Mouse (Mus musculus) forebrain, embryonic 11.5 days (tissue): Measurements from ENCODE around the gene Asl. TPM values are rescaled to one million over a fixed set of nuclear protein-coding genes. Genes with fewer than 3 reads are reported as not detected.
A peak's percentile ranks its signal among the peaks of the same experiment; 100 is the strongest.
"Not testable (repeated sequence)": the region's sequence is repeated elsewhere in the genome, so short reads cannot be mapped to it uniquely, and the experiment has no call there.

Experiments used
- ATAC-seq: fragments of 200-750 bp; cut with Nextera tagmentation; replicated peaks from 2 replicates; pipeline ENCODE4 v1.8.0; 2017; ENCODE audit warnings: moderate TSS enrichment; ENCODE audit not compliant: low FRiP score
- DNase-seq: peaks from one replicate; pipeline ENCODE4 v3.0.0-alpha.2; 2017; ENCODE audit warnings: low spot score
- H3K27ac ChIP-seq: fragments of 300-500 bp; sonication (generic); 2 replicates; pipeline ENCODE4 v1.5.1; 2014; ENCODE audit warnings: low read depth, low read length
- H3K27me3 ChIP-seq: fragments of 300-500 bp; sonication (generic); 2 replicates; pipeline ENCODE4 v1.6.1; 2014; ENCODE audit warnings: mild to moderate bottlenecking, low read length, mixed read lengths; ENCODE audit not compliant: control insufficient read depth, insufficient read depth
- H3K36me3 ChIP-seq: fragments of 300-500 bp; sonication (generic); 2 replicates; pipeline ENCODE4 v1.6.1; 2014; ENCODE audit warnings: mild to moderate bottlenecking, low read length, moderate library complexity, mixed read lengths; ENCODE audit not compliant: control insufficient read depth, insufficient read depth
- H3K4me1 ChIP-seq: fragments of 300-500 bp; sonication (generic); replicated peaks from 2 replicates; pipeline ENCODE4 v1.6.1; 2014; ENCODE audit warnings: low read length, mixed read lengths; ENCODE audit not compliant: control insufficient read depth, insufficient read depth
- H3K4me2 ChIP-seq: fragments of 300-500 bp; sonication (generic); 2 replicates; pipeline ENCODE4 v1.6.1; 2014; ENCODE audit warnings: low read depth, mild to moderate bottlenecking, low read length, moderate library complexity, mixed read lengths; ENCODE audit not compliant: severe bottlenecking
- H3K4me3 ChIP-seq: fragments of 300-500 bp; sonication (generic); 2 replicates; pipeline ENCODE4 v1.5.1; 2014; ENCODE audit warnings: low read depth, low read length
- H3K9ac ChIP-seq: fragments of 300-500 bp; sonication (generic); 2 replicates; pipeline ENCODE4 v1.6.1; 2014; ENCODE audit warnings: low read length
- H3K9me3 ChIP-seq: fragments of 300-500 bp; sonication (generic); 2 replicates; pipeline ENCODE4 v1.6.1; 2016; ENCODE audit warnings: low read length, mixed read lengths; ENCODE audit not compliant: control insufficient read depth
- WGBS: fragments of 180-500 bp; shearing (Covaris S2); extraction: QIAGEN DNeasy Blood & Tissue Kit; methylation state at CpG from one replicate; pipeline ENCODE4 v1.1.7; 2014; 5-methylcytosine and 5-hydroxymethylcytosine counted together
- polyA plus RNA-seq: library from polyadenylated mRNA; unstranded; fragments of >200 nt; fragmentation: Nextera tagmentation; extraction: Ambion mirVana; gene quantifications from 2 replicates; pipeline ENCODE4 v1.2.1, GENCODE M21; 2014

Asl gene
- polyA plus RNA-seq, 1 experiment from 2014 or later: 27.0 TPM

DNA sequence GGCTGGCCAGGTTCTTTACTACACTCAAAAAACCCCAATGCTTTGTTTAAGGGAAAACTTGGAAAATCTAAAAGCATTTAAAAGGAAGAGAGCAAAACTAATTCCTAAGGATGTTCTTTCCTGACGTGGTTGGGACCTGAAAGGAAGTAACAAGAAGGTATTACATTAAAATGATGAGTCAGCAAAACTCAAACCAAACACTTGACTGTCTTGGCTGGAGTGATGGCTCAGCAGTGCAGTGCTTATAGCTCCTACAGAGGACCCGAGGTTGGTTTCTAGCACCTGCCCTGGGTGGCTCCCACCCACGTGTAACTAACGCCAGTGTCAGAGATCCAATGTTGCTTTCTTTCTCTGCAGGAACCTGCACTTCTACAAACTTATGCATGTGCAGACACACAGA, 12.2 kb upstream of the Asl start:
- no peak for ATAC-seq
- H3K9ac ChIP-seq: no peak overlapping the region
- no peaks in the 10 kb centered on the region for H3K27me3 ChIP-seq
- no peak overlapping the region for H3K4me2 ChIP-seq
- DNase-seq: no peak
- no peaks in the 10 kb centered on the region for H3K4me1 ChIP-seq
- WGBS: 92% methylated on average over 4 of the region's 4 CpGs
- no peaks in the 10 kb centered on the region for H3K9me3 ChIP-seq
- peaks cover 8% of the 10 kb centered on the region for H3K36me3 ChIP-seq
- no peak overlapping the region for H3K4me3 ChIP-seq
- H3K27ac ChIP-seq: no peak overlapping the region

DNA sequence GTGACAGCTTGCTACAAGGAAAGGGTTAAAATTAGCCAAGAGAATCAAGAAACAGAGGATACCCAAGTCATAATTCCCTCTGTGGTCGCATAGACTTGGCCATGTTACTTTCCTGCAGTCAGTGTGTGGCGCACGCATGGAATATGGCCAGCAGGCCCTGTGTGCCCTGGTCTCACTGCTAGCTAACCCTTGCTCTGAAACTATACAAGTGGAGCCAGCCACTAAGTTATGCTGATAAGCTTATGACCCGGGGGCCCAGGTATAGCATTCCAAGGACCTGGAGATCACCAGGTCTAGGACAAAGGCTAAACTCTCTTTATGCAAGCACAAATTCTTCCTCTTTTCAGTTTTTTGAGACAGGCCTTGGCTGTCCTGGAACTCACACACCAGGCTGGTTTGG, 11.8 kb upstream of the Asl start:
- H3K9ac ChIP-seq: no peak overlapping the region
- no peak overlapping the region for H3K27ac ChIP-seq
- DNase-seq (no peak), ATAC-seq (no peak)
- H3K4me1 ChIP-seq: no peaks in the 10 kb centered on the region
- H3K4me2 ChIP-seq: no peak overlapping the region
- no peaks in the 10 kb centered on the region for H3K9me3 ChIP-seq
- H3K4me3 ChIP-seq: no peak overlapping the region
- no peaks in the 10 kb centered on the region for H3K27me3 ChIP-seq
- H3K36me3 ChIP-seq: peaks cover 8% of the 10 kb centered on the region
- WGBS: 89% methylated on average over 4 of the region's 4 CpGs

DNA sequence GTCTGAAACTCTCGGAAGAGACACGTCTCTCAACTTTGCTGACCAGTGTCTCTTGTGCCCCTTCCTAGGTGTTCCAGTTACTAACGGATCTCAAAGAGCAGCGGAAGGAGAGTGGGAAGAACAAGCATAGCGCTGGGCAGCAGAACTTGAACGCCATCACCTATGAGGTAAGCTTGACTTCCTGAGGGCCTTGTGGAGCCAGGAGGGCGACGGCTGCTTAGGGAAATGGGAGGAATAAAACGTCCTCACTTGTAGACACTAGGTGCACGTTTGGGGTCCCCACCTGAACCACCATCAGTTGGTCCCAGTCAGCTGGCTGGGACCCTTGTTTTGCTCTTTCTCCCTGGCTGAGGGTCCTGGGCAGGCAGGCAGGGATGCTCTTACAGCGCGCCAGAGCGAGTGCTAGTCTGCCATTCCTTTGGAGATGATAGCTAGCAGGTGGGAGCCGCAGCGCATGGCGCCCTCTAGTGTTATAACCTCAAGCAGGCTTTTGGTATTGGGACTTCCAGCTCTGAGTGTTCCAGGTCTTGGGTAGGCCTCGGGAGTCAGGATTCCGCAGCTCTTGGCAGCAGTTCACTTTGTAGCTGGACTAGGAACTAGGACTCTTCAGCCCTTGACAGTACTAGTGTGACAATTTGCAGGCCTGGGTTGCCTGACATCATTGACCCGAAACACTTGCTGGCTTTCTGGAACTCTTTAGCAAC, 8.9 kb upstream of the Asl start:
- Histone ChIP-seq H3K27ac (no peak overlapping the region), H3K9me3 (no peaks in the 10 kb centered on the region), H3K4me3 (no peak overlapping the region), H3K36me3 (peaks cover 4% of the 10 kb centered on the region; the same call in 1 of the 2 replicates), H3K4me1 (no peaks in the 10 kb centered on the region), H3K9ac (no peak overlapping the region), H3K27me3 (no peaks in the 10 kb centered on the region), H3K4me2 (no peak overlapping the region)
- ATAC-seq: no peak
- DNase-seq: peak; percentile 74
- WGBS: 65% methylated on average over 19 of the region's 19 CpGs

DNA sequence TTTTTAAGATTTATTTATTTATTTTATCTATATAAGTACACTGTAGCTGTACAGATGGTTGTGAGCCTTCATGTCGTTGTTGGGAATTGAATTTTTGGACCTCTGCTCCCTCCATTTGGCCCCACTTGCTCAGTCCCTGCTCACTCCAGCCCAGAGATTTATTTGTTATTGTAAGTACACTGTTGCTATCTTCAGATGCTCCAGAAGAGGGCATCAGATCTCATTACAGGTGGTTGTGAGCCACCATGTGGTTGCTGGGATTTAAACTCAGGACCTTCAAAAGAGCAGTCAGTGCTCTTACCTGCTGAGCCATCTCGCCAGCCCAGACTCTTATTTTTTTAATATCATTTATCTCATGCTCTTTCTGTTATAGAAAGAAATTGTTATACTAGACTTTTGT, 7.3 kb upstream of the Asl start:
- H3K27me3 ChIP-seq, H3K27ac ChIP-seq, H3K36me3 ChIP-seq, ATAC-seq, H3K4me2 ChIP-seq, H3K4me3 ChIP-seq, DNase-seq, H3K4me1 ChIP-seq, H3K9ac ChIP-seq, H3K9me3 ChIP-seq: not testable (repeated sequence)
- WGBS: 61% methylated on average over 2 of the region's 2 CpGs

DNA sequence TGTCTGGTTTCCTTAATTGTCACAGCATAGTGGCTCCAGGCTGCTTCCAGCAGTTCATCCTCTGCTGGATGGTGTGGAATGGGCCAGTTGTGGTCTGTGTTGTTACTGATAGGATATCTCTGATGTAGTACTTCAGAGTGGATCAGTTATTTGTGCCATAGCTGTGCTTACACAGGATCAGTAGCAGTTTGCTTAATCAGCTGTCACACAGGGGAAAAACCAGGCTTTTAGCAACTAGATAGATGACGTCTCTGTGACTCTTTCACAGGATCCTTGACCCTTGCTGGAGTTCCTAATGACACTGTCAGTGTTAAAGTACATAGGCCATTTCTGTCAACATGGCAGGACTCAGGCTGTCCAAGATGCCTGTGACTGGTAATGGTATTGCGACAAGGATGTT, 4.8 kb upstream of the Asl start:
- 91% methylated on average over 2 of the region's 2 CpGs for WGBS
- ATAC-seq (no peak), DNase-seq (no peak)
- H3K27ac ChIP-seq: no peak overlapping the region
- no peaks in the 10 kb centered on the region for H3K4me1 ChIP-seq
- H3K9me3 ChIP-seq: no peaks in the 10 kb centered on the region
- no peak overlapping the region for H3K4me2 ChIP-seq
- no peak overlapping the region for H3K4me3 ChIP-seq
- no peaks in the 10 kb centered on the region for H3K27me3 ChIP-seq
- no peak overlapping the region for H3K9ac ChIP-seq
- peaks cover 4% of the 10 kb centered on the region; the same call in 1 of the 2 replicates for H3K36me3 ChIP-seq

DNA sequence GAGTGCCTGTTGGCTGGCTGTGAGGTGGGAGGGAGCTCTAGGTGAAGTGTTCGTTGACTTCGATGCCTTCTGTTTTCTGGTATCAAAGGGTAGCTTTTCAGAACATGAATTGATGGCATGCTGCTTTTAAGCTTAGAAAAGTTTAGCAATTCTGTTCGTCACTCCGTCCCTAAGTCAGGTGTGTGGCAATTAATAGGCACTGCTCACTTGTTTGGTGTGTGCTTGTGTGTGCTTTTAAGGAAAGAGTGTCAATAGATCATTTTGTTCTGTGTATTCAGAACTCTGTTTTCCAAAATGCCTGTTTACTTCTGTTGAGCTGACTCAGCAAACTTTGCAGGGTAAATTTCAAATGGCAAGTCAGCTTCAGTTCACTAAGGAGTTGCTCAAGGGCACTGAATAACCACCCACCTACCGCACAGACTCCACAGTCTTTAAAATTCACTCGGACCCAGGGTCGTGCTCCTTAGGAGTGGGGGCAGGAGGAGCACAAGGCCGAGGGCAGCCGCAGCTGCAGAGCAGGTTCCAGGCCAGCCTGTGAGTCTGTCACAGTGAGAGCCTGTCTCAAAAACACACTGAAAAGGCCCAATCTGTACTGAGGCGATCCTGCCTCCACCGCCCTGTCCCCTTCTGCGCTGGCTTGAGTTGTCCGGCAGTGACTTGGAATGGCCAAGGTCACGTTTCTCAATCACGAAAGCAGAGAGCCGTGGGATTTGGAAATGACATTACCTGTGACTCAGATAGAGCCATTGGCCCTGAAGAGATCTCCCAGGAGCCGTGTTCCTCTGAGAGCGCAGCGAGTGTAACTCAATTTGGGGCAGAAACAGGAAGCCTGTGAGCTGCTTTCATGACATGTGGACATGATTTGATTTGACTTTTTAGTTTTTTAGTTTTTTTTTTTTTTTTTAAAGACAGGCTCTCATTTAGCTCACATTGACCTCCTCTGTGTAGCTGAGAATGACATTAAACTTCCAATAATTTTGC, 2.7 kb upstream of the Asl start:
- DNase-seq (no peak), ATAC-seq (no peak)
- Histone ChIP-seq H3K4me3 (no peak overlapping the region), H3K9me3 (no peaks in the 10 kb centered on the region), H3K27ac (no peak overlapping the region), H3K4me2 (no peak overlapping the region), H3K4me1 (no peaks in the 10 kb centered on the region), H3K9ac (no peak overlapping the region), H3K27me3 (no peaks in the 10 kb centered on the region), H3K36me3 (no peaks in the 10 kb centered on the region)
- WGBS: 92% methylated on average over 19 of the region's 19 CpGs

DNA sequence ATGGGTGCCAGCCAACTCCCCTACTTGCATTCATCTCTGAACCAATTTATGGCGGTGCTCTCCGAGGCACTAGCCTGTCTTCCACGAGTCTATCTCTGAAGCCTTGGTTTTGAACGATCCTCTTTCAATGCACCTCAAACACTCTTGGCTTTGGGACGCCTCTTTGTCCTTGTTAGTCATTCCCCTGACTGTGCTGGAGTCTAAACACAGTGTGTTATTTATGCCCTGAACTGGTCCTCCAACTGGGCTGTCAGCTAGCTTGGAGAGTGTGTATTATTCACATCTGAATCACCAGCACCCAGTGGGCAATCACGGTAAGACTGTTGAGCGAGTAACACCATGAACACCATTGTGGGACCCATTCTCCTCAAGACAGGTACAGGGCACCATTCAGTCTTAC, 1.4 kb downstream of the Asl start:
- Histone ChIP-seq H3K9ac (no peak overlapping the region), H3K27me3 (no peaks in the 10 kb centered on the region), H3K9me3 (no peaks in the 10 kb centered on the region), H3K4me3 (no peak overlapping the region), H3K4me2 (no peak overlapping the region), H3K27ac (no peak overlapping the region), H3K4me1 (no peaks in the 10 kb centered on the region), H3K36me3 (no peaks in the 10 kb centered on the region)
- DNase-seq (no peak), ATAC-seq (no peak)
- 87% methylated on average over 7 of the region's 7 CpGs for WGBS

DNA sequence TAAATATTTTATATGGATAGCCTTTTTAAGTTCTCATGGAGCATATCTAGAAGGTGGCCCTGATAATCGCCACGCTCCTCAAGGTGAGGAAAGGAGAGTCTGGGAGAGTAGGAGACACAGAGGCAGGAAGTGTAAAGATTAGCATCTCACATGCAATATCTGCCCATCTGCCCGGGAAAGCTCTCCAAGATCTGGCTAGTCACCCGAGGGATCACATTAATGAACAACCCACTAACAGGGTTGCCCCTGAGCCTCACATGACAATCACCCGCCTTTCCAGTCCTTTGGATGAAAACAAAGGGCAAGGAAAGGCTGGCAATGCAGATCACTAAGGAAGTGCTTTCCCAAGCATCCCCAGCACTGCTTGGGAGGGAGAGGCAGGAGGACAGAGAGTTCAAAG, 1.9 kb downstream of the Asl start:
- Histone ChIP-seq H3K9me3 (no peaks in the 10 kb centered on the region), H3K36me3 (no peaks in the 10 kb centered on the region), H3K4me2 (no peak overlapping the region), H3K9ac (no peak overlapping the region), H3K27me3 (no peaks in the 10 kb centered on the region), H3K4me1 (no peaks in the 10 kb centered on the region), H3K27ac (no peak overlapping the region), H3K4me3 (no peak overlapping the region)
- DNase-seq (no peak), ATAC-seq (no peak)
- WGBS: 75% methylated on average over 5 of the region's 5 CpGs
